Mouse (Mus musculus) limb, embryonic 13.5 days (tissue): ENCODE results near the gene Coro1c. TPM values are rescaled to one million over a fixed set of nuclear protein-coding genes. Genes with fewer than 3 reads are reported as not detected.
A peak's percentile ranks its signal among the peaks of the same experiment; 100 is the strongest.

Experiments used
- ATAC-seq: fragments of 200-750 bp; cut with Nextera tagmentation; 2 replicates; pipeline ENCODE4 v1.8.0; 2017; ENCODE audit warnings: low read depth, moderate number of reproducible peaks, moderate TSS enrichment; ENCODE audit not compliant: low FRiP score
- H3K27ac ChIP-seq: fragments of 300-500 bp; sonication (generic); 2 replicates; pipeline ENCODE4 v1.5.1; 2015; ENCODE audit warnings: inconsistent platforms, mild to moderate bottlenecking, moderate library complexity
- H3K27me3 ChIP-seq: fragments of 300-500 bp; sonication (generic); 2 replicates; pipeline ENCODE4 v1.6.1; 2015; ENCODE audit warnings: mild to moderate bottlenecking, inconsistent platforms
- H3K36me3 ChIP-seq: fragments of 300-500 bp; sonication (generic); 2 replicates; pipeline ENCODE4 v1.6.1; 2015; ENCODE audit warnings: inconsistent platforms, mild to moderate bottlenecking, moderate library complexity
- H3K4me1 ChIP-seq: fragments of 300-500 bp; sonication (generic); 2 replicates; pipeline ENCODE4 v1.6.1; 2015; ENCODE audit warnings: inconsistent platforms
- H3K4me2 ChIP-seq: fragments of 300-500 bp; sonication (generic); replicated peaks from 2 replicates; pipeline ENCODE4 v1.6.1; 2015; ENCODE audit warnings: inconsistent platforms, mild to moderate bottlenecking, moderate library complexity
- H3K4me3 ChIP-seq: fragments of 300-500 bp; sonication (generic); 2 replicates; pipeline ENCODE4 v1.5.1; 2015; ENCODE audit warnings: moderate library complexity, mild to moderate bottlenecking, inconsistent platforms
- H3K9ac ChIP-seq: fragments of 300-500 bp; sonication (generic); 2 replicates; pipeline ENCODE4 v1.6.1; 2015; ENCODE audit warnings: mild to moderate bottlenecking, inconsistent platforms
- H3K9me3 ChIP-seq: fragments of 300-500 bp; sonication (generic); 2 replicates; pipeline ENCODE4 v1.6.1; 2016; ENCODE audit warnings: inconsistent platforms
- WGBS: fragments of 180-500 bp; shearing (Covaris S2); methylation state at CpG from one replicate; pipeline ENCODE4 v1.1.7; 2015; 5-methylcytosine and 5-hydroxymethylcytosine counted together
- polyA plus RNA-seq: library from polyadenylated mRNA; unstranded; fragments of >200 nt; fragmentation: Nextera tagmentation; extraction: Ambion mirVana; gene quantifications from 2 replicates; pipeline ENCODE4 v1.2.1, GENCODE M21; 2015

The Coro1c gene
- polyA plus RNA-seq, 1 experiment from 2014 or later, result 90.2 TPM

DNA sequence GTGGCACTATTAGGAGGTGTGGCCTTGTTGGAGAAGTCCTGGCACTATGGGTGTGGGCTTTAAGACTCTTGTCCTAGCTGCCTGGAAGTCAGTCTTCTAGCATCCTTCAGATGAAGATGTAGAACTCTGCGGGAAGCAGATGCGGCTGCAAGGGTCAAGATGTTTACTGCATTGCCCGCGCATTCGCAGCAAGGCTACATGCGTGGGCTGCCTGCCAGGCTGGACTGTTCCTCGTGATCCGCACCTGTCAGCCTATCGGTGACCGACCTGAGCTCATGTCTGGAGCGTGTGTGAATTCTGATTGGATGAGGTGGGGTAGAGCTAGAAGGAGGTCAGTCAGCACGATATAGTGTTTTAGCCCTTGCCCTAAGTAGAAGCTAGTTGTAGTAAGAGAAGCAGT, 44.6 kb downstream of the Coro1c start:
- Histone ChIP-seq H3K9me3 (no peaks in the 10 kb centered on the region), H3K27ac (no peak overlapping the region), H3K4me2 (no peak overlapping the region), H3K36me3 (peaks cover 33% of the 10 kb centered on the region), H3K4me1 (peaks cover 13% of the 10 kb centered on the region), H3K9ac (no peak overlapping the region), H3K27me3 (no peaks in the 10 kb centered on the region), H3K4me3 (no peak overlapping the region)
- ATAC-seq, result no peak
- WGBS, result 95% methylated on average over 12 of the region's 12 CpGs

DNA sequence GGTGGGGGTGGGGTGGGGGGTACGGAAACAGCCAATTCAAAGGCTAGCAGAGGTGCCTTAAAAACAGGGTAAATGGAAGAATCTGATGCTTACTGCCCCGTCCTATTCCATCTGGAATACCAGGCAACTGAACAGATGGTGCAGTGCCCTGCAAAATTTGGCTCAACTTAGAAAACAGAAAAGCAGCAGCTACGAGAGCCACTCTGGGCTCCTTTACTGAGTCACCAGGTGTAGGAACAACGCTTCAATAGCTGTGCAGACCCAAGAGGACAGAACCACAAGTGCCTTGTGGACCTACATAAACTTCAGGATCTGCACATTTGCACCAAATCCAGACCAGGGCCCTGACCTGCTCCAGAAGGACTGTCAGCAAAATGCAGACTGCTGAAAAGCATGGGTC, 46.1 kb downstream of the Coro1c start:
- H3K27ac ChIP-seq, result no peak overlapping the region
- WGBS, result 82% methylated on average over 4 of the region's 4 CpGs
- peaks cover 17% of the 10 kb centered on the region for H3K4me1 ChIP-seq
- no peak overlapping the region for H3K4me2 ChIP-seq
- H3K9me3 ChIP-seq, result no peaks in the 10 kb centered on the region
- no peak overlapping the region for H3K9ac ChIP-seq
- no peaks in the 10 kb centered on the region for H3K27me3 ChIP-seq
- H3K36me3 ChIP-seq, result peaks cover 33% of the 10 kb centered on the region
- H3K4me3 ChIP-seq, result no peak overlapping the region
- ATAC-seq, result no peak

DNA sequence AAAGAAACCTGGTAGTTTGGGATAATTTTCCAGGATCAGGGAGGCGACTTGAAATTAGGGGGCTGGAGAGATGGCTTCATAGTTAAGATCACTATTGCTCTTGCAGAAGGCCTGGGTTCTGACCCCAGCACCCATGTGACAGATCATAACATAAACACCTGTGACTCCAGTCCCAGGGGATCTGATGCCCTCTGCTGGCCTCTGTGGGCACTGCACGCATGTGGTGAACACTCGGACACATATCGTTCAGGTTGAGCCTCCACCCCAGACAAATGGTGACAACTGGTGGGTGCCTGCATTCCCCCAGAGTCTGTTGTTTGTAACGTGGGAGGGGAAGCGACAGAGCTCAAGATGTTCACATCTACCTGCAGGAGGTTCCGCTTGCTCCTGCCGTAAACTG, 47.3 kb downstream of the Coro1c start:
- H3K27me3 ChIP-seq, result no peaks in the 10 kb centered on the region

DNA sequence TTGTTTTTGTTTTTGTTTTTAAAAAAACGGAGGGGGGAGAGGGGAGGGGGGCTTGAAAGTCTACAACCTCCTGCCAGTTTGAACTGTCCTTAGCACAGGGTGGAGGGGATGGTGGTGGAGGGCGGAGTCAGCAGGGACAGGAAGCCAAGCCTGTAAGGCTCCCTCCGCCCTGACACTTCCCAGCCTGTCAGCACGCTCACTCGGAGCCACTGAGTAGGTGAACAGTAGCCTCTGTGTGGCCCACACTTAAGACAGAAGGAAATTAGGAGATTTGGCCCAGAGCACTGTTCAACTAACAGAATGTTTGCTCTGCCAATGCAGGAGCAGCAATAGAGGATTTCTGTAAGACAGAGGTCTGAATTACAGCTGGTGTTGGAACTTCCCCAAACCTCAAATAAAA, 49.6 kb downstream of the Coro1c start:
- no peak for ATAC-seq
- Histone ChIP-seq H3K4me1 (peaks cover 20% of the 10 kb centered on the region), H3K27ac (no peak overlapping the region), H3K9ac (no peak overlapping the region), H3K9me3 (no peaks in the 10 kb centered on the region), H3K36me3 (peaks cover 23% of the 10 kb centered on the region), H3K4me3 (no peak overlapping the region), H3K4me2 (peak overlapping the region; percentile 10; the same call in 1 of the 2 replicates), H3K27me3 (no peaks in the 10 kb centered on the region)
- 53% methylated on average over 5 of the region's 5 CpGs for WGBS

More for the DNA sequence above, 47.3 kb downstream of the Coro1c start:
- no peak for ATAC-seq
- Histone ChIP-seq H3K9me3 (no peaks in the 10 kb centered on the region), H3K9ac (no peak overlapping the region), H3K4me2 (no peak overlapping the region), H3K27ac (no peak overlapping the region), H3K36me3 (peaks cover 33% of the 10 kb centered on the region), H3K4me1 (peaks cover 20% of the 10 kb centered on the region), H3K4me3 (no peak overlapping the region)
- 95% methylated on average over 8 of the region's 8 CpGs for WGBS

DNA sequence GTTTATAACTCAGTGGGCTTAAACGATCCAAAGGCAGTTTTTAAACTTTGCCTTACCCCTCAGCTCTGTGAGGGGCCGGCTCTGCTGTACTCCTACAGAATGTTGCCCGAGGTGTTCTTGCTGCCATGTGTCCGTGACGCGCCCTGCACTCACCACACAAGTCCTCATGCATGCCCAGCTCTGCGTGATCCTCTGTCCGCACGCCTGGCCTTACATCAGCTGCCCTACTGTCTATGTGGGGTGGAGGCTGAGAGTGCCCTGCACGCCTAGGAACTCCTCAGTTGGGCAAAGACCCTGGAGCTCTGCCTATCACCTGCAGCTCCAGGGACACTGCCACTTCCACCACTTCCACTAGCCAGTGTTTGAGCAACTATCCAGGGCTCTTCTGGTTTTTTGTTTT, 50.0 kb downstream of the Coro1c start:
- Histone ChIP-seq H3K9ac (no peak overlapping the region), H3K4me1 (peaks cover 20% of the 10 kb centered on the region), H3K27me3 (no peaks in the 10 kb centered on the region), H3K36me3 (peaks cover 19% of the 10 kb centered on the region), H3K4me3 (no peak overlapping the region), H3K9me3 (no peaks in the 10 kb centered on the region), H3K27ac (no peak overlapping the region), H3K4me2 (no peak overlapping the region)
- ATAC-seq, result no peak
- WGBS, result 64% methylated on average over 10 of the region's 10 CpGs

DNA sequence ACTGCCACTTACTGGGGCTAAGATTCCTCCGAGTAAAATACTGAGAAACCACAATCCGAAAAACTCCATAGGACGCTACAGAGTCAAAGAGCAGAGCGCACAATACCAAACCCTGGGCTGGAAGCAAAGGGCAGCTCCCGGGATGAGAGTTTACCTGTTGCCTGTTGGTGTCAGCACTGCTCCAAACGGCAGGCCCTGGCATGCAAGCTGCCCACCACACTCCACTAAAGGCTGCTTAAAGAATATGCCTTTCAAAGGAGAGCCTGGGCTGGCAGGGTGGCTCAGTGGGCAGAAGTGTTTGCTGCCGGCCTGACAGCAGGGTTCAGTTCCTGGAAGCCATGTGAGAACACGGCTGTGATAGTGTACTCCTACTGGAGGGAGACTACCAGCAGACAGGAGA, 50.9 kb downstream of the Coro1c start:
- H3K4me1 ChIP-seq, result peaks cover 20% of the 10 kb centered on the region
- no peak overlapping the region for H3K4me2 ChIP-seq
- H3K27me3 ChIP-seq, result no peaks in the 10 kb centered on the region
- no peak overlapping the region for H3K4me3 ChIP-seq
- 66% methylated on average over 8 of the region's 8 CpGs for WGBS
- no peak for ATAC-seq
- H3K9me3 ChIP-seq, result no peaks in the 10 kb centered on the region
- H3K36me3 ChIP-seq, result peaks cover 12% of the 10 kb centered on the region; the same call in 1 of the 2 replicates
- peak overlapping the region; percentile 39; the same call in 1 of the 2 replicates for H3K9ac ChIP-seq
- H3K27ac ChIP-seq, result no peak overlapping the region

DNA sequence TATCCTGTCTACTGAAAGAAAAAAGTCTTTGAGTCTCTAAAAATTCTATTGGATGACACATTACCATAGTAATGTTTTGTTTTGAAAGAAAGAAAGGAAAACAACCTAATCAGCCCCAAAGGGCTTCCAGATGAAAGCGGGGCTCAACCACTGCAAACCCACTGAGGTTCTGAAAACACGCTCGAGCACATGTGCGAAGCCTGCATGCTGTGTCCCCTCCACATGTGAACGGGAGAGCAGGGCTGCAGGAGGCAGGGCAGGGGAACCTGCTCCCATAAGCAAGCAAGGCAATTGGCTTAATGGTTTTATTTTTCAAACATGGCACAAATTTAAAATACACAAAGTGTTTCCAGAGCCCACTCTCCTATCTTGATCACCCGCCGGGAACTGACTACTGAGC, 51.9 kb downstream of the Coro1c start:
- no peak for ATAC-seq
- H3K27ac ChIP-seq, result no peak overlapping the region

DNA sequence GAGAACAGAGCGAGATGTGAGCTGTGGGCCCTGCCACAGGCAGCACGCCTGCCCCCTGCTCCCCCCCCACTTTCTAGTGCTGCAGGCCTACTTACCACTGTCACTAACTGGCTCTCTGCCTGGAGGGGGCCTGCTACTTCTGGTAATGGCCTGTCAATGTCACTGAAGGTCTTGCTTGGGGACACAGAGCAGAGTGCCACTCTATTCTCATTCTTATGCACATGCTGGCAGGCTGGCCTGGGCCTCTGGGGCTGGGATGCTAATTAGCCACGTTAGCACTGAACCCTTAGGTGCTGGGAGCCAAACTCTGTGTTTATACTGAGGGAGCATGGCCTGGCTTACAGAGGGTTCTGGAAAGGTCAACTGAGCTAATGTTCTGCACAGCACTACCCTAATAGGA, 52.9 kb downstream of the Coro1c start:
- Histone ChIP-seq H3K36me3 (peaks cover 13% of the 10 kb centered on the region), H3K9ac (0 out of 2 replicates have a peak overlapping the region, but pooled peaks have one; percentile 4), H3K27me3 (no peaks in the 10 kb centered on the region), H3K4me3 (no peak overlapping the region), H3K9me3 (no peaks in the 10 kb centered on the region), H3K4me2 (no peak overlapping the region), H3K27ac (no peak overlapping the region), H3K4me1 (peaks cover 20% of the 10 kb centered on the region)
- ATAC-seq, result no peak
- WGBS, result 64% methylated on average over 3 of the region's 3 CpGs

More for the DNA sequence above, 51.9 kb downstream of the Coro1c start:
- Histone ChIP-seq H3K4me2 (no peak overlapping the region), H3K9ac (0 out of 2 replicates have a peak overlapping the region, but pooled peaks have one; percentile 25), H3K4me1 (peaks cover 20% of the 10 kb centered on the region), H3K9me3 (no peaks in the 10 kb centered on the region), H3K36me3 (peaks cover 12% of the 10 kb centered on the region), H3K27me3 (no peaks in the 10 kb centered on the region), H3K4me3 (no peak overlapping the region)
- 55% methylated on average over 7 of the region's 7 CpGs for WGBS

DNA sequence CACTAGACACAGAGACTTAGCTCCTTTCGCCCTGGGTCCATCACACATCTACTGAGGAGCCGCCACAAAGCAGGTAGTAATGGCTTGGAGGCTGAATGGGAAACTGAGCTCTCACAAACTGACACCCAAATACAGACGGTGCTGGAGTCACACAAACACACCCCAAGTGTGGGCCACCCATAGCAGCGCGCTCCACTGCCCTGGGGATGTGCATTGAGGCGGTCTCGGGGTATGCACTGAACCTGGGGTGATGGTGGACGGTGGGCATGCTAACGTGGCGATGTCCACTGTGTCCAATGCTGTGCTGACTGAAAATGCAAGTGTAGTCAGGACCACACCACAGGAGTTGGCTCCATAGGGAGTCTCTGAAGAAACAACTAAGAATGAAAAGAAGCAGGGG, 53.4 kb downstream of the Coro1c start:
- ATAC-seq, result no peak

DNA sequence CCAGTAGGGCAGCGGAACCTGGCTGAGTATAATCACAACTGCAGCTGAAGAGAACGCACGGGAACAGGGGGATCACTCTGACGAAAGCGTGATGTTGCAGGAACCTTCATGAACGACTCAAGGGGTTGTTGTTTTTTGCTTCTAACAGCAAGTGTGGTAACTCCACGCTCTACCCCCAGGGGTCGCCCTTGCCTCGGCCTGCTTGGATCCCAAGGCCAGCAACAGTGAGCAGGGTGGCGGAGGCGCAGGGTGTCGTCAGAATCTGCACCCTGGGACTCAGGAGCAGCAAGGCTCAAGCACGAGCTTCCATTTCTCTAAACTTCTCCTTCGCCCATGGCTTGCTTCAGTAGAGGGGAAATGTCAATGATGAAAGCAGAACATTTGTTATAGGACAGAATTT, 54.1 kb downstream of the Coro1c start:
- Histone ChIP-seq H3K27ac (no peak overlapping the region), H3K4me3 (no peak overlapping the region), H3K27me3 (no peaks in the 10 kb centered on the region), H3K36me3 (peaks cover 25% of the 10 kb centered on the region), H3K4me1 (peaks cover 20% of the 10 kb centered on the region), H3K4me2 (no peak overlapping the region), H3K9ac (no peak overlapping the region), H3K9me3 (no peaks in the 10 kb centered on the region)
- 43% methylated on average over 14 of the region's 14 CpGs for WGBS
- ATAC-seq, result no peak

More for the DNA sequence above, 53.4 kb downstream of the Coro1c start:
- Histone ChIP-seq H3K4me2 (no peak overlapping the region), H3K4me3 (no peak overlapping the region), H3K27me3 (no peaks in the 10 kb centered on the region), H3K9ac (no peak overlapping the region), H3K27ac (no peak overlapping the region), H3K36me3 (peaks cover 19% of the 10 kb centered on the region), H3K9me3 (no peaks in the 10 kb centered on the region), H3K4me1 (peaks cover 20% of the 10 kb centered on the region)
- 94% methylated on average over 10 of the region's 10 CpGs for WGBS

DNA sequence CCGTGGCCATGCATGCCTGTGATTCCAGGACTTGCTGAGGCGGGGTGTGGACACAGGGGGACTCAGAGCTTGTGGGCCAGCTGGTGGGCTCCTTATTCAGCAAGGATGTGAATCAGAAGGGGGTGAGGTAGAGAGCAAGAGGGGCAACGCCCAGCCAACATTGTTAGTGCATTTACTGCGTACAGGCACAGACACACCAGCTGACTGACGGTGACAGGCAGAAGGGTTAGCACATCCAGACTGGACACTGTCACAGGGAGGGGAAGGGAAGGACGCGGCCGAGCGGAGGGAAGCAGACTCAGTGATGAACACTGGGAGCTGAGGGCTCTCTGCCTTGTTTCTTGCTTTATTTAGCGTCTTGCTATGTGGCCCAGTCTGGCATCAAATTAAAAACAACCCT, 55.0 kb downstream of the Coro1c start:
- Histone ChIP-seq H3K4me3 (no peak overlapping the region), H3K27me3 (no peaks in the 10 kb centered on the region), H3K9me3 (no peaks in the 10 kb centered on the region), H3K27ac (no peak overlapping the region), H3K4me2 (no peak overlapping the region), H3K36me3 (peaks cover 34% of the 10 kb centered on the region), H3K4me1 (peaks cover 11% of the 10 kb centered on the region), H3K9ac (no peak overlapping the region)
- WGBS, result 87% methylated on average over 10 of the region's 10 CpGs
- no peak for ATAC-seq

DNA sequence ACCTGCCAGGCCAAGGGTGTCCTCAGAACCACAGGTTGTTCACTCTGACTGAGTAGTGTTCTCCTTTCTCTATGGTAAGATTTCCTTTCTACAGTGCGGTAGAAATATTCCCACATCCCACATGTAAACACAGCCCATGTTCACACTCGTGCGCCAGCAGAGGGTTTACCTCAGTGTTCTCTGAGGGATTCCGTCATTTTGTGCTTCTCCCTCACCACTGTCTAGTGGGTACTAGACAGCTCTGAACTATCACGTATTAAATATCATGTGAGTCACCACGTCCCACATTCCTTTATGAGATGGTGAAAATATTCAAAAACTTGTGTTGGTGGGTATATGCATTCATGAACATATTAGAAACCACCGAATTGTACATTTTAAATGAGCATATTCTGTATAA, 56.1 kb downstream of the Coro1c start:
- H3K4me1 ChIP-seq, result peaks cover 3% of the 10 kb centered on the region
- no peaks in the 10 kb centered on the region for H3K27me3 ChIP-seq
- H3K4me3 ChIP-seq, result no peak overlapping the region
- 86% methylated on average over 7 of the region's 7 CpGs for WGBS
- no peak overlapping the region for H3K9ac ChIP-seq
- ATAC-seq, result no peak
- no peaks in the 10 kb centered on the region for H3K9me3 ChIP-seq
- H3K4me2 ChIP-seq, result no peak overlapping the region
- H3K36me3 ChIP-seq, result peaks cover 44% of the 10 kb centered on the region
- no peak overlapping the region for H3K27ac ChIP-seq

DNA sequence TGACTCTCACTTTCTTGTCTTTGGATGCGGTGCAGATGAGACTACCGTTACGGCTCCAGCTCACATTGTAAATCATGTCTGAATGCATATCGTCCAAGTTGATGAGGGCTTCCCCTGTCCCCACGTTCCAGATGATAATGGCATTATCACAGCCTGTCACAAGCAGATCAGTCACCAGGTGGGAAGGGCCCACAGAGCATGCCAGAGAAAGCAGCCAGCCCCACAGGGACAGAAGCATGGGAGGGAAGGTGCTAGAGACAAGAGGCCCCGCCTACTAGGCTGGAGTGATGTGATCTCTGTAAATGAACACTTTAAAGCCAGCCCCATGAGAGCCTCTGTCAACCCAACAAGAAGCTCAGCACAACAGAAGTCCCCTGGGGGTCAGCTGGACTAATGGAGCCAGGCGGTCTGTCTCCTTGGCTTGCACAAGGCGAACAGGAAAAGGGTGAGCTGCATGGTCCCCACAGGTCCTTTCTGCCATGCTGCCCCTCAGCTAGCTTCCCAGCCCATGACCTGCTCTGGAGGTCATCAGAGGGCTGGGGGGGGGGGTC, 57.8 kb downstream of the Coro1c start:
- no peak overlapping the region for H3K27ac ChIP-seq
- no peak overlapping the region for H3K9ac ChIP-seq
- ATAC-seq, result no peak
- H3K4me3 ChIP-seq, result no peak overlapping the region
- no peaks in the 10 kb centered on the region for H3K27me3 ChIP-seq
- H3K4me2 ChIP-seq, result no peak overlapping the region
- H3K9me3 ChIP-seq, result no peaks in the 10 kb centered on the region
- H3K36me3 ChIP-seq, result peaks cover 61% of the 10 kb centered on the region
- no peaks in the 10 kb centered on the region for H3K4me1 ChIP-seq
- WGBS, result 83% methylated on average over 8 of the region's 8 CpGs
